ENCODE assay signal across 8 mouse cellular contexts in genomic region chr13:62785199-62786134, GRCm38 (mm10). TPM values are rescaled to one million over a fixed set of nuclear protein-coding genes. Genes with fewer than 3 reads are reported as not detected.
A peak's percentile ranks its signal among the peaks of the same experiment; 100 is the strongest.
DNase-seq lines count a peak whose midpoint lies in the region; ATAC-seq and TF ChIP-seq lines count a peak whose summit lies in the region.
"Not testable (repeated sequence)": the region's sequence is repeated elsewhere in the genome, so short reads cannot be mapped to it uniquely, and the experiment has no call there.

Gm5141 (minus strand) TSS chr13:62785808.

- not testable (repeated sequence) for H3K36me3 ChIP-seq in CH12.LX (replicated peaks in 1 of 2; ENCODE audit: control insufficient read depth in 1 of 2, insufficient read depth in 1 of 2, low read length in 1 of 2); liver, embryonic 14.5 days (replicated peaks; ENCODE audit: control insufficient read depth, insufficient read depth, low read depth); stomach, embryonic 15.5 days
- peaks cover 13% of the 10 kb centered on the region for H3K36me3 ChIP-seq in forebrain, embryonic 13.5 days (ENCODE audit: poor library complexity, severe bottlenecking)

- H3K27ac ChIP-seq in CH12.LX (ENCODE audit: insufficient read depth, low read depth); forebrain, embryonic 13.5 days; liver, embryonic 14.5 days; stomach, embryonic 15.5 days: not testable (repeated sequence)

- peak; percentile 99 for ATAC-seq in cerebellum, adult (ENCODE audit: insufficient number of reproducible peaks, low FRiP score, low TSS enrichment)
- peak; percentile 100 for ATAC-seq in forebrain, embryonic 13.5 days
- ATAC-seq in liver, embryonic 14.5 days (ENCODE audit: insufficient read depth): peak; percentile 100
- peak; percentile 100 for ATAC-seq in stomach, embryonic 15.5 days (ENCODE audit: insufficient read depth, low FRiP score, low read depth)

- not testable (repeated sequence) for H3K4me1 ChIP-seq in CH12.LX (ENCODE audit: control insufficient read depth in 1 of 2, insufficient read depth in 2 of 2); forebrain, embryonic 13.5 days; liver, embryonic 14.5 days (replicated peaks; ENCODE audit: control insufficient read depth in 2 of 2, insufficient read depth in 2 of 2, low read length in 1 of 2); stomach, embryonic 15.5 days

- intact Hi-C loops in heart, postnatal 14 days (cut with DNase I): not testable (repeated sequence)

- WGBS in forebrain, embryonic 13.5 days: 6% methylated on average over 23 of the region's 23 CpGs
- WGBS in liver, embryonic 14.5 days (ENCODE audit: insufficient replicate concordance): 5% methylated on average over 19 of the region's 23 CpGs
- 4% methylated on average over 22 of the region's 23 CpGs for WGBS in stomach, embryonic 15.5 days

- TF ChIP-seq EP300 in CH12.LX (IDR thresholded peaks at IDR 0.05; ENCODE audit: low read length); liver, embryonic 14.5 days (IDR thresholded peaks at IDR 0.05; ENCODE audit: low read depth): not testable (repeated sequence)

- in situ Hi-C loops in CH12.LX (cut with MboI; ENCODE audit: low pct_ligation_motif_present, low pct_unique_long_range_greater_than_20kb, low sequenced_read_pairs): not testable (repeated sequence)

- peak; percentile 36 for DNase-seq in CH12.LX (ENCODE audit: extremely low read depth)
- DNase-seq in heart, postnatal 14 days: peak; percentile 19 to 39
- DNase-seq in kidney, postnatal 4 days: peak; percentile 59 to 66
- DNase-seq in liver, embryonic 14.5 days (ENCODE audit: low read depth in 3 of 3, low spot score in 3 of 3): peak in 1 of 3 experiments; percentile 19
- peak; percentile 52 for DNase-seq in neural tube, embryonic 10.5 days (ENCODE audit: extremely low spot score, low spot score)

- H3K27me3 ChIP-seq in CH12.LX (replicated peaks); forebrain, embryonic 13.5 days; liver, embryonic 14.5 days (ENCODE audit: control insufficient read depth, insufficient read depth, low read length); stomach, embryonic 15.5 days (replicated peaks): not testable (repeated sequence)

- peak within 1 kb of the TSS; percentile 56 to 76 (median 69) for H3K4me3 ChIP-seq in CH12.LX (replicated peaks in 1 of 3; ENCODE audit: low read depth in 2 of 3, low read length in 2 of 3, poor library complexity in 1 of 3)
- H3K4me3 ChIP-seq in forebrain, embryonic 13.5 days: peak within 1 kb of the TSS; percentile 54
- peak within 1 kb of the TSS; percentile 57 to 76 for H3K4me3 ChIP-seq in liver, embryonic 14.5 days (ENCODE audit: insufficient read depth in 1 of 2, low read depth in 2 of 2, low read length in 2 of 2)
- peak within 1 kb of the TSS; percentile 55 for H3K4me3 ChIP-seq in stomach, embryonic 15.5 days (replicated peaks)

- peak; percentile 48; the same call in 1 of the 2 replicates for TF ChIP-seq POLR2A in CH12.LX (IDR thresholded peaks at IDR 0.05; ENCODE audit: low read depth, low read length)

- dilution Hi-C loops in CH12.LX (cut with MboI; ENCODE audit: extremely low pct_ligation_motif_present, extremely low pct_unique_long_range_greater_than_20kb, low sequenced_read_pairs): not testable (repeated sequence)

- H3K9me3 ChIP-seq in CH12.LX (replicated peaks; ENCODE audit: low read length); liver, embryonic 14.5 days (ENCODE audit: control insufficient read depth, low read length); stomach, embryonic 15.5 days: not testable (repeated sequence)
- H3K9me3 ChIP-seq in forebrain, embryonic 13.5 days (replicated peaks): peaks cover 13% of the 10 kb centered on the region; the same call in 1 of the 2 replicates

- H3K4me2 ChIP-seq in CH12.LX (ENCODE audit: insufficient read depth, low read depth, poor library complexity, severe bottlenecking): peak within 1 kb of the TSS; percentile 96
- H3K4me2 ChIP-seq in forebrain, embryonic 13.5 days: peak within 1 kb of the TSS; percentile 68
- peak within 1 kb of the TSS; percentile 60 for H3K4me2 ChIP-seq in liver, embryonic 14.5 days (ENCODE audit: low read depth)
- peak within 1 kb of the TSS; percentile 64 for H3K4me2 ChIP-seq in stomach, embryonic 15.5 days

- not testable (repeated sequence) for H3K79me2 ChIP-seq in CH12.LX (replicated peaks; ENCODE audit: control insufficient read depth, extremely low read depth, insufficient read depth, poor library complexity, severe bottlenecking)

- TF ChIP-seq CTCF in CH12.LX (conservative IDR thresholded peaks at IDR 0.05 in 1 of 2, IDR thresholded peaks at IDR 0.05 in 1 of 2; ENCODE audit: low read depth in 2 of 2, low read length in 2 of 2); liver, embryonic 14.5 days (IDR thresholded peaks at IDR 0.05; ENCODE audit: low read depth): not testable (repeated sequence)

- H3K9ac ChIP-seq in CH12.LX (ENCODE audit: insufficient read depth, low read depth): peak within 1 kb of the TSS; percentile 78
- H3K9ac ChIP-seq in forebrain, embryonic 13.5 days: peak within 1 kb of the TSS; percentile 70
- H3K9ac ChIP-seq in liver, embryonic 14.5 days (replicated peaks): peak within 1 kb of the TSS; percentile 28; the same call in 1 of the 2 replicates
- H3K9ac ChIP-seq in stomach, embryonic 15.5 days: peak within 1 kb of the TSS; percentile 39; the same call in 1 of the 2 replicates

- TF ChIP-seq RAD21 in CH12.LX (IDR thresholded peaks at IDR 0.05; ENCODE audit: low read depth, low read length): not testable (repeated sequence)

TF ChIP-seq in CH12.LX, 34 proteins besides CTCF, POLR2A, EP300 and RAD21:
- 0 out of 2 replicates have a peak, but pooled peaks have one; percentile 32 for TF ChIP-seq MXI1 (IDR thresholded peaks at IDR 0.05; ENCODE audit: low read depth, low read length)
- 0 out of 2 replicates have a peak, but pooled peaks have one; percentile 48 for TF ChIP-seq NELFE (IDR thresholded peaks at IDR 0.05; ENCODE audit: low read depth, low read length)
- 0 out of 2 replicates have a peak, but pooled peaks have one; percentile 18 for TF ChIP-seq E2F4 (IDR thresholded peaks at IDR 0.05; ENCODE audit: insufficient replicate concordance, low read depth, low read length)

RNA-seq across cellular contexts. Expression of gene Gm5141, which starts in this region (rescaled TPM):
- 2.4 and 2.5 TPM in 2 replicates for total RNA-seq in CH12.LX (2012; rRNA removed)
- total RNA-seq in CH12.LX (2014; rRNA removed): 5.7 and 7.1 TPM in 2 replicates
- 2.0 and 2.3 TPM in 2 replicates for polyA plus RNA-seq in CH12.LX (2012; ENCODE audit: insufficient read length, low read depth)
- 11.0 and 12.4 TPM in 2 replicates for polyA plus RNA-seq in forebrain, embryonic 13.5 days (2015; fragmentation: Nextera tagmentation; extraction: Ambion mirVana)
- total RNA-seq in heart, postnatal 14 days (2021): 1 to 10 TPM; 1.1 to 2.1 TPM
- 0.15 and 0.45 TPM in 2 replicates for polyA plus RNA-seq in liver, embryonic 14.5 days (2012; rRNA removed)
- 1.4 and 2.1 TPM in 2 replicates for polyA plus RNA-seq in liver, embryonic 14.5 days (2014; fragmentation: Nextera tagmentation; extraction: Ambion mirVana)
- polyA plus RNA-seq in stomach, embryonic 15.5 days (2015; fragmentation: Nextera tagmentation; extraction: Ambion mirVana): 9.8 and 11.2 TPM in 2 replicates

Comparison
In these comparisons a context has a peak if more than half of its experiments do, and no peak if none do; other contexts are left out.
1. H3K9ac ChIP-seq: peak in every context shown above with its lines; median percentile 78 in CH12.LX; 70 in forebrain, embryonic 13.5 days; 39 in stomach, embryonic 15.5 days; 28 in liver, embryonic 14.5 days.